Mouse (Mus musculus): ENCODE results near the gene Ccdc60. TPM values are rescaled to one million over a fixed set of nuclear protein-coding genes. Genes with fewer than 3 reads are reported as not detected.

Gene Ccdc60
- polyA plus RNA-seq, 1 experiment from 2014 or later, result 3.1 TPM

GRCm38 (mm10) chr5:116116567-116116966, 172.2 kb downstream of the Ccdc60 start:
- Histone ChIP-seq H3K4me2 (replicated peaks) (no peak overlapping the region), H3K36me3 (replicated peaks; ENCODE audit: control insufficient read depth, insufficient read depth) (no peaks in the 10 kb centered on the region), H3K27me3 (ENCODE audit: control insufficient read depth, insufficient read depth, low read length) (no peaks in the 10 kb centered on the region), H3K9ac (no peak overlapping the region), H3K4me1 (replicated peaks; ENCODE audit: control insufficient read depth, insufficient read depth, low read length) (no peaks in the 10 kb centered on the region), H3K9me3 (ENCODE audit: control insufficient read depth, low read length) (no peaks in the 10 kb centered on the region), H3K4me3 (replicated peaks; ENCODE audit: low read length) (no peak overlapping the region), H3K27ac (no peak overlapping the region)
- ATAC-seq (ENCODE audit: low FRiP score) (no peak), DNase-seq (ENCODE audit: low spot score) (peak; percentile 63)
- WGBS, result 47% methylated on average over 9 of the region's 9 CpGs

- H3K27me3 ChIP-seq (ENCODE audit: control insufficient read depth, insufficient read depth, low read length), result no peaks in the 10 kb centered on the region
- no peak overlapping the region for H3K9ac ChIP-seq
- H3K4me2 ChIP-seq (replicated peaks), result no peak overlapping the region
- 60% methylated on average over 4 of the region's 4 CpGs for WGBS
- H3K9me3 ChIP-seq (ENCODE audit: control insufficient read depth, low read length), result no peaks in the 10 kb centered on the region
- no peaks in the 10 kb centered on the region for H3K4me1 ChIP-seq (replicated peaks; ENCODE audit: control insufficient read depth, insufficient read depth, low read length)
- DNase-seq (ENCODE audit: low spot score) (no peak), ATAC-seq (ENCODE audit: low FRiP score) (no peak)
- H3K4me3 ChIP-seq (replicated peaks; ENCODE audit: low read length), result no peak overlapping the region
- no peak overlapping the region for H3K27ac ChIP-seq
- H3K36me3 ChIP-seq (replicated peaks; ENCODE audit: control insufficient read depth, insufficient read depth), result no peaks in the 10 kb centered on the region
Observed at GRCm38 (mm10) chr5:116116110-116116509, 172.7 kb downstream of the Ccdc60 start.

GRCm38 (mm10) chr5:116115071-116115834, 173.5 kb downstream of the Ccdc60 start:
- H3K27me3 ChIP-seq (ENCODE audit: control insufficient read depth, insufficient read depth, low read length), result no peaks in the 10 kb centered on the region
- H3K9me3 ChIP-seq (ENCODE audit: control insufficient read depth, low read length), result no peaks in the 10 kb centered on the region
- no peak overlapping the region for H3K4me2 ChIP-seq (replicated peaks)
- H3K36me3 ChIP-seq (replicated peaks; ENCODE audit: control insufficient read depth, insufficient read depth), result no peaks in the 10 kb centered on the region
- no peak overlapping the region for H3K9ac ChIP-seq
- H3K4me3 ChIP-seq (replicated peaks; ENCODE audit: low read length), result no peak overlapping the region
- ATAC-seq (ENCODE audit: low FRiP score) (no peak), DNase-seq (ENCODE audit: low spot score) (peak; percentile 55)
- 68% methylated on average over 14 of the region's 14 CpGs for WGBS
- no peak overlapping the region for H3K27ac ChIP-seq
- no peaks in the 10 kb centered on the region for H3K4me1 ChIP-seq (replicated peaks; ENCODE audit: control insufficient read depth, insufficient read depth, low read length)

GRCm38 (mm10) chr5:116108651-116109050, 180.1 kb downstream of the Ccdc60 start:
- no peak for ATAC-seq (ENCODE audit: low FRiP score)
- no peak overlapping the region for H3K27ac ChIP-seq
- no peaks in the 10 kb centered on the region for H3K4me1 ChIP-seq (replicated peaks; ENCODE audit: control insufficient read depth, insufficient read depth, low read length)
- H3K9ac ChIP-seq, result no peak overlapping the region
- 94% methylated on average over 10 of the region's 10 CpGs for WGBS
- no peaks in the 10 kb centered on the region for H3K9me3 ChIP-seq (ENCODE audit: control insufficient read depth, low read length)
- H3K4me3 ChIP-seq (replicated peaks; ENCODE audit: low read length), result no peak overlapping the region
- no peak for DNase-seq (ENCODE audit: low spot score)
- no peak overlapping the region for H3K4me2 ChIP-seq (replicated peaks)
- H3K27me3 ChIP-seq (ENCODE audit: control insufficient read depth, insufficient read depth, low read length), result no peaks in the 10 kb centered on the region
- no peaks in the 10 kb centered on the region for H3K36me3 ChIP-seq (replicated peaks; ENCODE audit: control insufficient read depth, insufficient read depth)

- no peak overlapping the region for H3K4me2 ChIP-seq (replicated peaks)
- no peak overlapping the region for H3K9ac ChIP-seq
- no peak for ATAC-seq (ENCODE audit: low FRiP score)
- peaks cover 22% of the 10 kb centered on the region for H3K27me3 ChIP-seq (ENCODE audit: control insufficient read depth, insufficient read depth, low read length)
- no peak overlapping the region for H3K4me3 ChIP-seq (replicated peaks; ENCODE audit: low read length)
- H3K9me3 ChIP-seq (ENCODE audit: control insufficient read depth, low read length), result no peaks in the 10 kb centered on the region
- WGBS, result 94% methylated on average over 6 of the region's 6 CpGs
- no peaks in the 10 kb centered on the region for H3K36me3 ChIP-seq (replicated peaks; ENCODE audit: control insufficient read depth, insufficient read depth)
- H3K27ac ChIP-seq, result no peak overlapping the region
- no peaks in the 10 kb centered on the region for H3K4me1 ChIP-seq (replicated peaks; ENCODE audit: control insufficient read depth, insufficient read depth, low read length)
- DNase-seq (ENCODE audit: low spot score), result no peak
Observed at GRCm38 (mm10) chr5:116084231-116084630, 204.6 kb downstream of the Ccdc60 start.

GRCm38 (mm10) chr5:116083081-116083480, 205.7 kb downstream of the Ccdc60 start, which contains the start of gene Tmem233:
Tmem233 (minus strand) TSS chr5:116083244.
- Histone ChIP-seq H3K27me3 (ENCODE audit: control insufficient read depth, insufficient read depth, low read length) (peaks cover 22% of the 10 kb centered on the region), H3K9ac (no peak within 1 kb of the TSS), H3K36me3 (replicated peaks; ENCODE audit: control insufficient read depth, insufficient read depth) (no peaks in the 10 kb centered on the region), H3K27ac (no peak within 1 kb of the TSS), H3K4me1 (replicated peaks; ENCODE audit: control insufficient read depth, insufficient read depth, low read length) (no peaks in the 10 kb centered on the region), H3K9me3 (ENCODE audit: control insufficient read depth, low read length) (no peaks in the 10 kb centered on the region), H3K4me2 (replicated peaks) (no peak within 1 kb of the TSS), H3K4me3 (replicated peaks; ENCODE audit: low read length) (no peak within 1 kb of the TSS)
- DNase-seq (ENCODE audit: low spot score) (no peak), ATAC-seq (ENCODE audit: low FRiP score) (no peak)
- 17% methylated on average over 17 of the region's 17 CpGs for WGBS

GRCm38 (mm10) chr5:116082241-116082900, 206.4 kb downstream of the Ccdc60 start:
- Histone ChIP-seq H3K4me2 (replicated peaks) (no peak overlapping the region), H3K27me3 (ENCODE audit: control insufficient read depth, insufficient read depth, low read length) (peaks cover 22% of the 10 kb centered on the region), H3K9ac (no peak overlapping the region), H3K27ac (no peak overlapping the region), H3K4me3 (replicated peaks; ENCODE audit: low read length) (no peak overlapping the region), H3K36me3 (replicated peaks; ENCODE audit: control insufficient read depth, insufficient read depth) (no peaks in the 10 kb centered on the region), H3K4me1 (replicated peaks; ENCODE audit: control insufficient read depth, insufficient read depth, low read length) (no peaks in the 10 kb centered on the region), H3K9me3 (ENCODE audit: control insufficient read depth, low read length) (no peaks in the 10 kb centered on the region)
- ATAC-seq (ENCODE audit: low FRiP score) (no peak), DNase-seq (ENCODE audit: low spot score) (no peak)
- 33% methylated on average over 17 of the region's 17 CpGs for WGBS

- H3K36me3 ChIP-seq (replicated peaks; ENCODE audit: control insufficient read depth, insufficient read depth), result no peaks in the 10 kb centered on the region
- H3K27ac ChIP-seq, result no peak overlapping the region
- H3K9ac ChIP-seq, result no peak overlapping the region
- no peak overlapping the region for H3K4me3 ChIP-seq (replicated peaks; ENCODE audit: low read length)
- H3K4me2 ChIP-seq (replicated peaks), result no peak overlapping the region
- no peak for DNase-seq (ENCODE audit: low spot score)
- WGBS, result 76% methylated on average over 7 of the region's 7 CpGs
- H3K9me3 ChIP-seq (ENCODE audit: control insufficient read depth, low read length), result no peaks in the 10 kb centered on the region
- peaks cover 22% of the 10 kb centered on the region for H3K27me3 ChIP-seq (ENCODE audit: control insufficient read depth, insufficient read depth, low read length)
- no peak for ATAC-seq (ENCODE audit: low FRiP score)
- no peaks in the 10 kb centered on the region for H3K4me1 ChIP-seq (replicated peaks; ENCODE audit: control insufficient read depth, insufficient read depth, low read length)
Observed at GRCm38 (mm10) chr5:116081616-116082015, 207.2 kb downstream of the Ccdc60 start.

GRCm38 (mm10) chr5:116080736-116081135, 208.0 kb downstream of the Ccdc60 start:
- Histone ChIP-seq H3K27ac (no peak overlapping the region), H3K4me3 (replicated peaks; ENCODE audit: low read length) (no peak overlapping the region), H3K27me3 (ENCODE audit: control insufficient read depth, insufficient read depth, low read length) (peaks cover 22% of the 10 kb centered on the region), H3K36me3 (replicated peaks; ENCODE audit: control insufficient read depth, insufficient read depth) (no peaks in the 10 kb centered on the region), H3K4me2 (replicated peaks) (no peak overlapping the region), H3K9me3 (ENCODE audit: control insufficient read depth, low read length) (no peaks in the 10 kb centered on the region), H3K4me1 (replicated peaks; ENCODE audit: control insufficient read depth, insufficient read depth, low read length) (no peaks in the 10 kb centered on the region), H3K9ac (no peak overlapping the region)
- ATAC-seq (ENCODE audit: low FRiP score) (no peak), DNase-seq (ENCODE audit: low spot score) (no peak)
- 68% methylated on average over 6 of the region's 6 CpGs for WGBS
